Mouse (Mus musculus) CH12.LX (cell line): ENCODE results near the gene Ankrd27. TPM values are rescaled to one million over a fixed set of nuclear protein-coding genes. Genes with fewer than 3 reads are reported as not detected.

Source experiments
- DNase-seq: peaks from one replicate; pipeline ENCODE4 v3.0.0-alpha.2; 2013; ENCODE audit errors: extremely low read depth
- H3K27ac ChIP-seq: 2 replicates; pipeline ENCODE4 v1.5.1; 2012; ENCODE audit warnings: low read depth, mild to moderate bottlenecking, control low read depth, moderate library complexity; ENCODE audit not compliant: insufficient read depth
- H3K27me3 ChIP-seq: replicated peaks from 2 replicates; pipeline ENCODE3; 2012; ENCODE audit warnings: inconsistent platforms
- H3K36me3 ChIP-seq, 2 experiments: replicated peaks in 1 of 2; 2 replicates each; pipeline versions ENCODE3 to v1.6.1; 2012; ENCODE audit warnings: inconsistent platforms in 1 of 2, low read length in 1 of 2, mild to moderate bottlenecking in 1 of 2, mixed read lengths in 1 of 2, moderate library complexity in 1 of 2; ENCODE audit not compliant: control insufficient read depth in 1 of 2, insufficient read depth in 1 of 2
- H3K4me1 ChIP-seq, 2 experiments: 2 replicates each; pipeline ENCODE4 v1.6.1; 2012; ENCODE audit warnings: inconsistent platforms in 1 of 2, moderate library complexity in 1 of 2; ENCODE audit not compliant: insufficient read depth in 2 of 2, control insufficient read depth in 1 of 2
- H3K4me2 ChIP-seq: 2 replicates; pipeline ENCODE4 v1.6.1; 2012; ENCODE audit warnings: low read depth, mild to moderate bottlenecking, control low read depth; ENCODE audit not compliant: poor library complexity, insufficient read depth, severe bottlenecking
- H3K4me3 ChIP-seq, 3 experiments: fragments of 150-350 bp in 1 of 3; sonication (generic) in 1 of 3; replicated peaks in 1 of 3; 2 replicates each; pipeline versions ENCODE3 to v1.5.1; 2011 to 2012; ENCODE audit warnings: low read depth in 2 of 3, low read length in 2 of 3, mild to moderate bottlenecking in 2 of 3, moderate library complexity in 2 of 3, control low read depth in 1 of 3, improper control_type of control experiment in 1 of 3, inconsistent platforms in 1 of 3, mixed read lengths in 1 of 3; ENCODE audit not compliant: poor library complexity in 1 of 3
- H3K79me2 ChIP-seq: replicated peaks from 2 replicates; pipeline ENCODE4 v1.6.1; 2012; ENCODE audit warnings: mild to moderate bottlenecking, moderate library complexity; ENCODE audit not compliant: control insufficient read depth, poor library complexity, insufficient read depth, severe bottlenecking; ENCODE audit errors: extremely low read depth
- H3K9ac ChIP-seq: 2 replicates; pipeline ENCODE4 v1.6.1; 2012; ENCODE audit warnings: low read depth, mild to moderate bottlenecking, control low read depth, moderate library complexity; ENCODE audit not compliant: insufficient read depth
- H3K9me3 ChIP-seq: replicated peaks from 2 replicates; pipeline ENCODE3; 2012; ENCODE audit warnings: low read length, inconsistent platforms, mixed read lengths
- GABPA ChIP-seq: IDR thresholded peaks from 2 replicates; pipeline ENCODE4 v1.6.1; 2012; ENCODE audit warnings: low read depth, low read length, improper control_type of control experiment, inconsistent platforms; ENCODE audit not compliant: insufficient replicate concordance
- HCFC1 ChIP-seq: IDR thresholded peaks from 2 replicates; pipeline ENCODE4 v1.6.1; 2012; ENCODE audit warnings: low read depth, mild to moderate bottlenecking, inconsistent platforms, low read length, improper control_type of control experiment
- KAT2A ChIP-seq: IDR thresholded peaks from 2 replicates; pipeline ENCODE4 v1.6.1; 2012; ENCODE audit warnings: low read length, improper control_type of control experiment, inconsistent platforms; ENCODE audit not compliant: insufficient replicate concordance
- MAX ChIP-seq: IDR thresholded peaks from 2 replicates; pipeline ENCODE4 v1.6.1; 2011; ENCODE audit warnings: low read length, improper control_type of control experiment
- MAZ ChIP-seq: IDR thresholded peaks from 2 replicates; pipeline ENCODE4 v1.6.1; 2012; ENCODE audit warnings: low read depth, mild to moderate bottlenecking, inconsistent platforms, low read length, improper control_type of control experiment, moderate library complexity
- NELFE ChIP-seq: IDR thresholded peaks from 2 replicates; pipeline ENCODE4 v1.6.1; 2011; ENCODE audit warnings: low read depth, low read length, improper control_type of control experiment
- NRF1 ChIP-seq: IDR thresholded peaks from 2 replicates; pipeline ENCODE4 v1.6.1; 2014; ENCODE audit warnings: low read depth, mild to moderate bottlenecking, inconsistent platforms, low read length, improper control_type of control experiment, moderate library complexity
- POLR2A ChIP-seq: IDR thresholded peaks from 2 replicates; pipeline ENCODE4 v1.6.1; 2011; ENCODE audit warnings: low read depth, mild to moderate bottlenecking, improper control_type of control experiment, low read length
- UBTF ChIP-seq: IDR thresholded peaks from 2 replicates; pipeline ENCODE4 v1.6.1; 2012; ENCODE audit warnings: low read depth, mild to moderate bottlenecking, inconsistent platforms, low read length, improper control_type of control experiment, moderate library complexity
- ZC3H11A ChIP-seq: IDR thresholded peaks from 2 replicates; pipeline ENCODE4 v1.6.1; 2012; ENCODE audit warnings: low read depth, mild to moderate bottlenecking, inconsistent platforms, low read length, improper control_type of control experiment
- ZKSCAN1 ChIP-seq: IDR thresholded peaks from 2 replicates; pipeline ENCODE4 v1.6.1; 2012; ENCODE audit warnings: low read depth, inconsistent platforms, low read length, improper control_type of control experiment, borderline replicate concordance
- ZNF384 ChIP-seq: IDR thresholded peaks from 2 replicates; pipeline ENCODE4 v1.6.1; 2012; ENCODE audit warnings: low read depth, low read length, improper control_type of control experiment, inconsistent platforms
- dilution Hi-C: fragments of 300-500 bp; cut with MboI; formaldehyde crosslinking; loops from 2 replicates; pipeline ENCODE4 v1.14.3; 2020; ENCODE audit warnings: low sequenced_read_pairs; ENCODE audit not compliant: extremely low pct_unique_long_range_greater_than_20kb, extremely low pct_ligation_motif_present
- in situ Hi-C: fragments of 300-500 bp; cut with MboI; formaldehyde crosslinking; loops from 3 replicates; pipeline ENCODE4 v1.14.3; 2019; ENCODE audit warnings: low sequenced_read_pairs, low pct_ligation_motif_present, low pct_unique_long_range_greater_than_20kb, mixed read lengths
- polyA plus RNA-seq: library from polyadenylated mRNA; unstranded; fragments of >175 nt; gene quantifications from 2 replicates; pipeline ENCODE4 v1.2.1, GENCODE M21; 2012; ENCODE audit warnings: low read depth; ENCODE audit not compliant: insufficient read length
- total RNA-seq, 2 experiments: library from RNA; depleted of rRNA; stranded (reverse); fragments of 300-350 nt in 1 of 2; fragments of >200 nt in 1 of 2; gene quantifications; 2 replicates each; pipeline ENCODE4 v1.2.3; 2012 to 2014

The Ankrd27 gene
- total and polyA plus RNA-seq, 3 experiments: 38.6 to 49.1 (median 39.0) TPM

DNA sequence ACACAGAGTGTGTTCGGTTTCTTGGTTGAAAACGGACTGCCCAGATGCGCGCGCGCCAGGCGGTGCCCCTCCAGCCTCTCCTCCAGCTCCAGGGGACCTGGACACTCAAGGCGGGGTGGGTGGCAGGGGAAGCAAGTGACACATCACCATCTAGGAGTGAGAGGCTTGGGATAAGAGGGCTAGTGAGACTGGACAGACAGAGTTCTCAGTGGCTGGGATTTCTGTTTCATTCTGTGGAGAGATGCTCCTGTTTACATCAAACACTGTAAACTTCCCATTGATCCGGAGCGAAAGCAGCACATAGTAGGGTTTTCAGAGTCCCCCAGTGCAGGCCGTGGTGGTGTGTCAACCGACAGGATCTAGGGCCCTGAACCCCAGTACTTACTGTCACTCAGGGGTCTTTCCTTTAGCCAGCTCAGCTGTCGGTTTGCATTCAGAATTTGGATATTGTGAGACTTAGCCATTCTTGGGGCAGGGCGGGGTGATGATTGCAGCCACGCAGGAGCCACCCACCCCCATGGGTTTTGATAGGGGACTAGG lies 932 bp downstream of the Ankrd27 start:
- TF ChIP-seq ZKSCAN1: peak; percentile 53
- no peak for TF ChIP-seq ZNF384
- TF ChIP-seq KAT2A: no peak
- Histone ChIP-seq H3K9ac (peak overlapping the region; percentile 55), H3K27me3 (peaks cover 16% of the 10 kb centered on the region)

DNA sequence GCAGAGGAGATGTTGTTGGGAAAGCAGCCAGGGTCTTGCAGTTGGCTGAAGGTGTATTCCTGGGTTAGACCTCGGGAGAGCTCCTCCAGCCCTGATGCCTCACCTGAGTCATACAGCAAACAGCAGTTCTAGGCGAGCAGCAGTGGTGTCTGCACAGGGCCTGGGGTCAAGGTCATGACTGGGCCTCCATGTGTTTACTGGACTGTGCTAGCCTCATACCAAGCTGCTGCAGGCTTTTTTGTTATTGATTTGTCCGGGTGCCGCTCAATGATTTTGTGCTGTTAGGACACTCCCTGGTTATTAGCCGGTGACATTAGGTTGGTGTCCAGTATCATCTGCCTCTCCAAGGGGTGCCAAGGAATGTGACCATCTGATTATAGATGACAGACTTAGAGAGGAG lies 1.7 kb downstream of the Ankrd27 start:
- Histone ChIP-seq H3K36me3 (peaks cover 12 to 26% of the 10 kb centered on the region in 2 experiments), H3K79me2 (peaks cover 4% of the 10 kb centered on the region; the same call in 1 of the 2 replicates), H3K27ac (no peak overlapping the region), H3K4me2 (no peak overlapping the region), H3K9me3 (peaks cover 4% of the 10 kb centered on the region), H3K4me3 (no peak overlapping the region), H3K4me1 (peaks cover 8 to 28% of the 10 kb centered on the region in 2 experiments), H3K27me3 (peaks cover 16% of the 10 kb centered on the region), H3K9ac (no peak overlapping the region)
- no peak for DNase-seq
- TF ChIP-seq HCFC1: no peak
- TF ChIP-seq UBTF: no peak
- TF ChIP-seq GABPA: no peak
- TF ChIP-seq POLR2A: no peak
- TF ChIP-seq KAT2A: no peak
- in situ Hi-C loops (loop anchor here (5.0 kb wide), 1 partner anchor 40 kb away; no protein-coding TSS in a partner anchor), dilution Hi-C loops (no loop called here)

More for the DNA sequence above, 932 bp downstream of the Ankrd27 start:
- peaks cover 4% of the 10 kb centered on the region; the same call in 1 of the 2 replicates for H3K79me2 ChIP-seq
- DNase-seq: no peak
- in situ Hi-C loops (loop anchor here (5.0 kb wide), 1 partner anchor 40 kb away; no protein-coding TSS in a partner anchor), dilution Hi-C loops (no loop called here)
- no peak overlapping the region for H3K27ac ChIP-seq
- peaks cover 4% of the 10 kb centered on the region for H3K9me3 ChIP-seq
- H3K4me3 ChIP-seq: peak overlapping the region; percentile 77 to 80 (median 78)
- H3K4me1 ChIP-seq: peaks cover 8 to 34% of the 10 kb centered on the region in 2 experiments
- peaks cover 6 to 19% of the 10 kb centered on the region in 2 experiments for H3K36me3 ChIP-seq
- H3K4me2 ChIP-seq: peak overlapping the region; percentile 56

DNA sequence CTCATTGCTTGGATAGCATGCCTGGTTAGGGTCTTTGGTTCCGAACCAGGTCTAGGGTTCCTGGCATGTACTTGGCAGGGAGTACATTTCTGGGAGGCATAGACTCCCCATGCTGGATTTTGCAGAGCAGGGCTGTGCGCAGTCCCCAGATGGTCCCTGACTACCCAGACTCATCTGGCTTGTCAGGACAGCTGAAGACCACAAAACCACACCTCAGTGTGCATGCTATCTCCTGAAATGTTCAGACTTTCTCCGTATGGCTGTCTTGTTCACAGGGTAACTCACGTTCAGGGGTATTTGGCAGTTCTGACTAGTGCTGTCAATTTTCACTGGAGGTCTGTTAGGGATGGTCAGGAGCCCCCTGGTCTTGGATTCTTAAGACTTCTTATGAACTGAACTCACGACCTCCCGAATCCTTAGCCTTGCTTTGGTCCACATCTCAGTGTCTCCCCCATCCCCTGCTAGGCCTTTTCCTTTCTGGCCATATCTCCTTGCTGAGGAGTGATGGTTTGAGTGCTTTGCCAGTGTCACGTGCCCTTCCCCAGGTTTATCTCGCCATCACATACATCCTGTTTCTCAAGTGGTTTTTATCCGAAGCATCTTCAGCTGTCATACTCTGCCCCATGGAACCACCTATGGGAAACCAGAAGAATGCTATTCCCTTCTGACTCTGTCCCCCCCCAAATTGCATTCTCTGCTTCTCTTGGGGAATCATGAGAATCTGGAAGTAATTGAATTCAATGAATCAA lies 2.8 kb downstream of the Ankrd27 start:
- peaks cover 4% of the 10 kb centered on the region; the same call in 1 of the 2 replicates for H3K79me2 ChIP-seq
- no peak overlapping the region for H3K27ac ChIP-seq
- in situ Hi-C loops: loop anchor here (5.0 kb wide), 1 partner anchor 38 kb away; no protein-coding TSS in a partner anchor
- H3K4me1 ChIP-seq: peaks cover 8 to 33% of the 10 kb centered on the region in 2 experiments
- H3K4me2 ChIP-seq: no peak overlapping the region
- H3K36me3 ChIP-seq: peaks cover 23 to 38% of the 10 kb centered on the region in 2 experiments
- TF ChIP-seq NELFE: no peak
- TF ChIP-seq ZC3H11A: no peak
- no peak for TF ChIP-seq MAZ
- no peak for TF ChIP-seq ZKSCAN1
- no peak for TF ChIP-seq KAT2A
- TF ChIP-seq MAX: no peak
- no peak for TF ChIP-seq NRF1
- no peak for TF ChIP-seq HCFC1
- dilution Hi-C loops: no loop called here
- peaks cover 4% of the 10 kb centered on the region for H3K9me3 ChIP-seq
- DNase-seq: no peak
- H3K27me3 ChIP-seq: peaks cover 12% of the 10 kb centered on the region
- H3K4me3 ChIP-seq: no peak overlapping the region
- no peak overlapping the region for H3K9ac ChIP-seq
